Mouse (Mus musculus): ENCODE results near the gene Rras.

- TF ChIP-seq CTCF (IDR thresholded peaks at IDR 0.05; ENCODE audit: extremely low read depth, insufficient read depth, insufficient read length, insufficient replicate concordance) (no peak), POLR2A (IDR thresholded peaks at IDR 0.05; ENCODE audit: low read depth, low read length) (no peak)
Measured at GRCm38 (mm10) chr7:45013366-45014095, 4.2 kb upstream of the Rras start.
